Mouse (Mus musculus) C2C12 (cell line): Measurements from ENCODE around the gene Akap7.

Experiments used
- CTCF ChIP-seq: IDR thresholded peaks from one replicate; pipeline ENCODE4 v1.5.1; 2011; ENCODE audit not compliant: control insufficient read depth, insufficient read depth, insufficient read length
- MYOD1 ChIP-seq: IDR thresholded peaks from one replicate; pipeline ENCODE4 v1.6.1; 2011; ENCODE audit warnings: low read depth; ENCODE audit not compliant: control insufficient read depth, insufficient read length
- USF1 ChIP-seq: IDR thresholded peaks from one replicate; pipeline ENCODE4 v1.6.1; 2011; ENCODE audit warnings: low read depth, mild to moderate bottlenecking, control low read depth, moderate library complexity

DNA sequence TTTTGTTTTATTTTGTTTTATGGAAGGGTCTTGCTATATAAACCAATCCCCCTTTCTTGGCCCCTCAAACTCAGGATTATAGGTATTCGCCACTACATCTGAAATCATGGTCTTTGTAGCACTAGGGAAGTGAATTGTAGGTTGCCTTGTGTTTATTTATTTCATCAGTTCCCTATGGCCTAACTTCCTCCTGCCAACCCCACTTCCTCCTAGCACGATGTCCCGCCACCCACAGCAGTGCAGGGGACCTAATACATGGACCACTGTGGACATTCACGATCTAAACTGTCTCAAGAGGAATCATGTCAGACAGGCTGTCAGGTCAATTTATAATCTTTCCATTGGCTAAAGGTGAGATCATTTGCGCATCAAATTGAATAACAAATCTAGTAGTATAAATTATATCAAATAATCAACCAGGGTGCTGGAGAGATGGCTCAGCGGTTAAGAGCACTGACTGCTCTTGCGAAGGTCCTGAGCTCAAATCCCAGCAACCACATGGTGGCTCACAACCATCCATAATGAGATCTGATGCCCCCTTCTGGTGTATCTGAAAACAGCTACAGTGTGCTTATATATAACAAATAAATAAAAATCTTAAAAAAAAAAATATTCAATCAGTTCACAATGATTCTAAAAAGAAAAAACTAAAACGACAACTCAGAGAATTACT lies 23.1 kb downstream of the Akap7 start:
- TF ChIP-seq CTCF = no peak
- no peak for TF ChIP-seq USF1
- no peak for TF ChIP-seq MYOD1
